Mouse (Mus musculus): ENCODE measurements at regions not wholly inside any gene's neighbourhood (a gene's known extent, or its start where the extent isn't known, plus 50 kb on each side); places are given as distances from the start of the nearest gene placed in this dataset.

- no peak for DNase-seq (ENCODE audit: low read depth, low spot score)
Measured at GRCm38 (mm10) chr17:85508386-85508785, 105.0 kb upstream of the Six3 start.

- DNase-seq (ENCODE audit: low read depth, low spot score): no peak
Measured at GRCm38 (mm10) chr17:85512971-85513370, 100.4 kb upstream of the Six3 start.

GRCm38 (mm10) chr17:85513936-85514335, 99.5 kb upstream of the Six3 start:
- no peak for DNase-seq (ENCODE audit: low read depth, low spot score)

- no peak for DNase-seq (ENCODE audit: low read depth, low spot score)
Measured at GRCm38 (mm10) chr17:85514396-85514795, 99.0 kb upstream of the Six3 start.

- no peak for DNase-seq (ENCODE audit: low read depth, low spot score)
Measured at GRCm38 (mm10) chr17:85517301-85517700, 96.1 kb upstream of the Six3 start.

- DNase-seq (ENCODE audit: low read depth, low spot score): no peak
Measured at GRCm38 (mm10) chr17:85518513-85518912, 94.9 kb upstream of the Six3 start.

GRCm38 (mm10) chr17:85527327-85527698, 86.1 kb upstream of the Six3 start:
- no peak for DNase-seq (ENCODE audit: low read depth, low spot score)

GRCm38 (mm10) chr17:85528105-85529004, 85.1 kb upstream of the Six3 start:
- no peak for DNase-seq (ENCODE audit: low read depth, low spot score)

- no peak for DNase-seq (ENCODE audit: low read depth, low spot score)
Measured at GRCm38 (mm10) chr17:85536311-85536710, 77.1 kb upstream of the Six3 start.

GRCm38 (mm10) chr17:85541258-85541777, 72.1 kb upstream of the Six3 start:
- no peak for DNase-seq (ENCODE audit: low read depth, low spot score)

- DNase-seq (ENCODE audit: low read depth, low spot score): no peak
Measured at GRCm38 (mm10) chr17:85548061-85548460, 65.3 kb upstream of the Six3 start.

- DNase-seq (ENCODE audit: low read depth, low spot score): no peak
Measured at GRCm38 (mm10) chr17:85561006-85561405, 52.4 kb upstream of the Six3 start.

GRCm38 (mm10) chr17:85562510-85563266, 50.7 kb upstream of the Six3 start:
- peak; percentile 8 for DNase-seq (ENCODE audit: low read depth, low spot score)

GRCm38 (mm10) chr17:85563391-85563790, 50.0 kb upstream of the Six3 start:
- DNase-seq (ENCODE audit: low read depth, low spot score): no peak
